13 mouse cellular contexts compared by ENCODE assay signal in genomic region chr8:119829420-119829819, GRCm38 (mm10). TPM values are rescaled to one million over a fixed set of nuclear protein-coding genes. Genes with fewer than 3 reads are reported as not detected.
A peak's percentile ranks its signal among the peaks of the same experiment; 100 is the strongest.
DNase-seq lines count a peak whose midpoint lies in the region; ATAC-seq and TF ChIP-seq lines count a peak whose summit lies in the region.
"Had no signal": no experiment of that assay in that cellular context is flagged by ENCODE, and none has a peak within 500 bp of the region (broad histone marks: within the 10 kb centered on the region; RNA-seq: fewer than 3 reads in every experiment).

No protein-coding gene starts in this region.

- peaks cover 67% of the 10 kb centered on the region for H3K4me1 ChIP-seq in neural tube, embryonic 11.5 days (ENCODE audit: control insufficient read depth, insufficient read depth, low read length)
- peaks cover 38% of the 10 kb centered on the region for H3K4me1 ChIP-seq in hindbrain, postnatal 0 days (ENCODE audit: insufficient read depth, low read length)
- H3K4me1 ChIP-seq in stomach, postnatal 0 days (replicated peaks; ENCODE audit: control insufficient read depth, insufficient read depth), result peaks cover 50% of the 10 kb centered on the region
- H3K4me1 ChIP-seq in heart, embryonic 12.5 days (replicated peaks), result peaks cover 90% of the 10 kb centered on the region

- no peak overlapping the region for H3K4me3 ChIP-seq in neural tube, embryonic 11.5 days (ENCODE audit: low read depth, low read length)
- no peak overlapping the region for H3K4me3 ChIP-seq in hindbrain, postnatal 0 days (ENCODE audit: low read length)
- H3K4me3 ChIP-seq in stomach, postnatal 0 days (ENCODE audit: low read depth, low read length), result no peak overlapping the region
- H3K4me3 ChIP-seq in heart, embryonic 12.5 days, result no peak overlapping the region
- H3K4me3 ChIP-seq: erythroblast, embryonic 14.5 days had no signal

- peak; percentile 79 for DNase-seq in heart, adult 11 months
- DNase-seq in heart, adult 9 months (ENCODE audit: low spot score in 2 of 2), result no peak
- DNase-seq in neural tube, embryonic 11.5 days (ENCODE audit: low spot score), result peak; percentile 21
- no peak for DNase-seq in neural tube, embryonic 10.5 days (ENCODE audit: extremely low spot score, low spot score)
- no peak for DNase-seq in hindbrain, postnatal 0 days (ENCODE audit: low spot score)
- DNase-seq in stomach, postnatal 0 days (ENCODE audit: low spot score), result no peak
- no peak for DNase-seq in kidney, postnatal 14 days
- DNase-seq: adrenal gland, postnatal 25 days; kidney, adult 11 months; lung, adult 18-20 months; thymus, postnatal 14 days had no signal

- no peak overlapping the region for H3K4me2 ChIP-seq in neural tube, embryonic 11.5 days (ENCODE audit: low read depth)
- no peak overlapping the region for H3K4me2 ChIP-seq in hindbrain, postnatal 0 days (ENCODE audit: low read depth, low read length)
- H3K4me2 ChIP-seq in stomach, postnatal 0 days (replicated peaks; ENCODE audit: low read depth), result no peak overlapping the region
- H3K4me2 ChIP-seq in heart, embryonic 12.5 days, result no peak overlapping the region

- ATAC-seq in neural tube, embryonic 11.5 days (ENCODE audit: insufficient read depth, low FRiP score, low TSS enrichment), result no peak
- ATAC-seq in hindbrain, postnatal 0 days, result no peak
- ATAC-seq in stomach, postnatal 0 days (ENCODE audit: low FRiP score, low TSS enrichment), result no peak
- ATAC-seq in heart, embryonic 12.5 days (ENCODE audit: insufficient number of reproducible peaks, low FRiP score), result no peak

- H3K9me3 ChIP-seq in neural tube, embryonic 11.5 days (ENCODE audit: control insufficient read depth, low read length), result no peaks in the 10 kb centered on the region
- no peaks in the 10 kb centered on the region for H3K9me3 ChIP-seq in hindbrain, postnatal 0 days (ENCODE audit: low read length)
- no peaks in the 10 kb centered on the region for H3K9me3 ChIP-seq in stomach, postnatal 0 days (ENCODE audit: control insufficient read depth, low read length)
- no peaks in the 10 kb centered on the region for H3K9me3 ChIP-seq in heart, embryonic 12.5 days (replicated peaks)

- H3K27me3 ChIP-seq in neural tube, embryonic 11.5 days (ENCODE audit: control insufficient read depth, insufficient read depth, low read length), result no peaks in the 10 kb centered on the region
- H3K27me3 ChIP-seq in hindbrain, postnatal 0 days (ENCODE audit: insufficient read depth, low read length), result no peaks in the 10 kb centered on the region
- no peaks in the 10 kb centered on the region for H3K27me3 ChIP-seq in stomach, postnatal 0 days (ENCODE audit: control insufficient read depth, insufficient read depth, low read length)
- H3K27me3 ChIP-seq in heart, embryonic 12.5 days (replicated peaks), result no peaks in the 10 kb centered on the region

- WGBS in neural tube, embryonic 11.5 days, result 77% methylated on average over 13 of the region's 13 CpGs
- WGBS in hindbrain, postnatal 0 days, result 76% methylated on average over 13 of the region's 13 CpGs
- 68% methylated on average over 13 of the region's 13 CpGs for WGBS in stomach, postnatal 0 days
- 83% methylated on average over 13 of the region's 13 CpGs for WGBS in heart, embryonic 12.5 days

- TF ChIP-seq EP300 in stomach, postnatal 0 days (optimal IDR thresholded peaks at IDR 0.05), result no peak

- no peaks in the 10 kb centered on the region for H3K36me3 ChIP-seq in neural tube, embryonic 11.5 days (ENCODE audit: control insufficient read depth, insufficient read depth, low read length)
- H3K36me3 ChIP-seq in hindbrain, postnatal 0 days (ENCODE audit: insufficient read depth, low read length), result no peaks in the 10 kb centered on the region
- no peaks in the 10 kb centered on the region for H3K36me3 ChIP-seq in stomach, postnatal 0 days (ENCODE audit: control insufficient read depth, insufficient read depth, low read length)
- peaks cover 4% of the 10 kb centered on the region; the same call in 1 of the 2 replicates for H3K36me3 ChIP-seq in heart, embryonic 12.5 days

- H3K9ac ChIP-seq in neural tube, embryonic 11.5 days (ENCODE audit: low read length), result no peak overlapping the region
- H3K9ac ChIP-seq in hindbrain, postnatal 0 days (replicated peaks; ENCODE audit: low read length), result no peak overlapping the region
- H3K9ac ChIP-seq in stomach, postnatal 0 days (ENCODE audit: low read length), result peak overlapping the region; percentile 18; the same call in 1 of the 2 replicates
- H3K9ac ChIP-seq in heart, embryonic 12.5 days, result no peak overlapping the region

- TF ChIP-seq CTCF in hindbrain, postnatal 0 days (IDR thresholded peaks at IDR 0.05; ENCODE audit: low read depth), result no peak
- no peak for TF ChIP-seq CTCF in stomach, postnatal 0 days (IDR thresholded peaks at IDR 0.05; ENCODE audit: low read depth)

- H3K27ac ChIP-seq in neural tube, embryonic 11.5 days (ENCODE audit: low read depth, low read length), result no peak overlapping the region
- H3K27ac ChIP-seq in hindbrain, postnatal 0 days, result peak overlapping the region; percentile 32; the same call in 1 of the 2 replicates
- peak overlapping the region; percentile 30; the same call in 1 of the 2 replicates for H3K27ac ChIP-seq in stomach, postnatal 0 days (replicated peaks)
- H3K27ac ChIP-seq in heart, embryonic 12.5 days (ENCODE audit: poor library complexity, severe bottlenecking), result no peak overlapping the region

RNA-seq across cellular contexts. Expression of gene Cotl1, which starts 10.9 kb away (rescaled TPM):
- polyA plus RNA-seq in neural tube, embryonic 11.5 days (2014; fragmentation: Nextera tagmentation; extraction: Ambion mirVana), result 574 and 631 TPM in 2 replicates
- total RNA-seq in hindbrain, postnatal 0 days (2014; rRNA removed), result 263 and 269 TPM in 2 replicates
- polyA plus RNA-seq in hindbrain, postnatal 0 days (2015; fragmentation: Nextera tagmentation; extraction: Ambion mirVana), result 85.4 and 87.8 TPM in 2 replicates
- 100 and 106 TPM in 2 replicates for polyA plus RNA-seq in stomach, postnatal 0 days (2015; fragmentation: Nextera tagmentation; extraction: Ambion mirVana)
- 40.6 and 54.2 TPM in 2 replicates for polyA plus RNA-seq in heart, embryonic 12.5 days (2016; fragmentation: Nextera tagmentation; extraction: Ambion mirVana)

RNA-seq across cellular contexts. Expression of gene Klhl36, which starts 32.6 kb away (rescaled TPM):
- 7.8 and 8.9 TPM in 2 replicates for polyA plus RNA-seq in neural tube, embryonic 11.5 days (2014; fragmentation: Nextera tagmentation; extraction: Ambion mirVana)
- total RNA-seq in hindbrain, postnatal 0 days (2014; rRNA removed), result 36.6 and 37.3 TPM in 2 replicates
- 20.6 and 22.0 TPM in 2 replicates for polyA plus RNA-seq in hindbrain, postnatal 0 days (2015; fragmentation: Nextera tagmentation; extraction: Ambion mirVana)
- 9.0 and 10.0 TPM in 2 replicates for polyA plus RNA-seq in stomach, postnatal 0 days (2015; fragmentation: Nextera tagmentation; extraction: Ambion mirVana)
- polyA plus RNA-seq in heart, embryonic 12.5 days (2016; fragmentation: Nextera tagmentation; extraction: Ambion mirVana), result 10.3 and 12.5 TPM in 2 replicates

RNA-seq across cellular contexts. Expression of gene Tldc1, which starts 51.2 kb away (rescaled TPM):
- 10.3 and 11.1 TPM in 2 replicates for polyA plus RNA-seq in neural tube, embryonic 11.5 days (2014; fragmentation: Nextera tagmentation; extraction: Ambion mirVana)
- 20.2 and 21.2 TPM in 2 replicates for total RNA-seq in hindbrain, postnatal 0 days (2014; rRNA removed)
- 7.4 and 8.4 TPM in 2 replicates for polyA plus RNA-seq in hindbrain, postnatal 0 days (2015; fragmentation: Nextera tagmentation; extraction: Ambion mirVana)
- 9.1 and 10.7 TPM in 2 replicates for polyA plus RNA-seq in stomach, postnatal 0 days (2015; fragmentation: Nextera tagmentation; extraction: Ambion mirVana)
- polyA plus RNA-seq in heart, embryonic 12.5 days (2016; fragmentation: Nextera tagmentation; extraction: Ambion mirVana), result 14.6 and 14.8 TPM in 2 replicates

Comparison
In these comparisons a context has a peak if more than half of its experiments do, and no peak if none do; other contexts are left out.
1. DNase-seq: peak in heart, adult 11 months (single experiment) and neural tube, embryonic 11.5 days (single experiment); none in heart, adult 9 months (0 of 2), neural tube, embryonic 10.5 days (single experiment), hindbrain, postnatal 0 days (single experiment), stomach, postnatal 0 days (single experiment) and kidney, postnatal 14 days (single experiment).
2. H3K27ac ChIP-seq: peak in hindbrain, postnatal 0 days (single experiment) and stomach, postnatal 0 days (single experiment); none in neural tube, embryonic 11.5 days (single experiment) and heart, embryonic 12.5 days (single experiment).